In genomic region chr4:133452433-133452832, GRCm38 (mm10) we compare ENCODE assay signal across 27 mouse cellular contexts. TPM values are rescaled to one million over a fixed set of nuclear protein-coding genes. Genes with fewer than 3 reads are reported as not detected.
DNase-seq lines count a peak whose midpoint lies in the region; ATAC-seq and TF ChIP-seq lines count a peak whose summit lies in the region.
"Had no signal": no experiment of that assay in that cellular context is flagged by ENCODE, and none has a peak within 500 bp of the region (broad histone marks: within the 10 kb centered on the region; RNA-seq: fewer than 3 reads in every experiment).

No protein-coding gene starts in this region.

- H3K9ac ChIP-seq in neural tube, embryonic 15.5 days (replicated peaks), result no peak overlapping the region
- H3K9ac ChIP-seq: embryonic facial prominence, embryonic 13.5 days; forebrain, embryonic 12.5 days; forebrain, embryonic 15.5 days; heart, embryonic 13.5 days; hindbrain, embryonic 14.5 days had no signal

- ATAC-seq in neural tube, embryonic 15.5 days (ENCODE audit: low FRiP score), result no peak
- ATAC-seq: forebrain, embryonic 15.5 days; hindbrain, postnatal 0 days; Patski had no signal

- TF ChIP-seq CTCF in lung, adult 2 months (IDR thresholded peaks at IDR 0.05; ENCODE audit: insufficient read depth, low read length), result 0 out of 2 replicates have a peak, but pooled peaks have one; percentile 6

- no peak overlapping the region for H3K27ac ChIP-seq in neural tube, embryonic 15.5 days (replicated peaks)
- H3K27ac ChIP-seq: embryonic facial prominence, embryonic 10.5 days; embryonic facial prominence, embryonic 13.5 days; forebrain, embryonic 12.5 days; forebrain, embryonic 15.5 days; heart, embryonic 10.5 days; heart, embryonic 13.5 days; hindbrain, embryonic 14.5 days; hindbrain, postnatal 0 days had no signal

- no peak for TF ChIP-seq POLR2A in lung, adult 2 months (IDR thresholded peaks at IDR 0.05; ENCODE audit: borderline replicate concordance, extremely low read depth, low read depth, low read length)

- no peaks in the 10 kb centered on the region for H3K27me3 ChIP-seq in neural tube, embryonic 15.5 days (replicated peaks)
- H3K27me3 ChIP-seq: embryonic facial prominence, embryonic 13.5 days; forebrain, embryonic 15.5 days; Patski had no signal

- no peak overlapping the region for H3K4me3 ChIP-seq in lung, adult 2 months (replicated peaks; ENCODE audit: extremely low read depth, low read depth, low read length)
- no peak overlapping the region for H3K4me3 ChIP-seq in neural tube, embryonic 15.5 days (replicated peaks)
- H3K4me3 ChIP-seq: embryonic facial prominence, embryonic 10.5 days; embryonic facial prominence, embryonic 13.5 days; erythroblast, embryonic 14.5 days; forebrain, embryonic 12.5 days; forebrain, embryonic 15.5 days; heart, embryonic 10.5 days; heart, embryonic 13.5 days had no signal

- H3K36me3 ChIP-seq in neural tube, embryonic 15.5 days, result no peaks in the 10 kb centered on the region
- H3K36me3 ChIP-seq: embryonic facial prominence, embryonic 10.5 days; embryonic facial prominence, embryonic 13.5 days; forebrain, embryonic 12.5 days; forebrain, embryonic 15.5 days; G1E; heart, embryonic 10.5 days; heart, embryonic 13.5 days had no signal

- no peaks in the 10 kb centered on the region for H3K9me3 ChIP-seq in neural tube, embryonic 15.5 days (replicated peaks)
- H3K9me3 ChIP-seq: embryonic facial prominence, embryonic 10.5 days; embryonic facial prominence, embryonic 13.5 days; forebrain, embryonic 12.5 days; forebrain, embryonic 15.5 days; G1E; heart, embryonic 10.5 days; heart, embryonic 13.5 days had no signal

- DNase-seq in lung, adult 2 months, result no peak
- no peak for DNase-seq in lung, postnatal 14 days
- DNase-seq in lung, postnatal 10 days, result peak; percentile 40
- DNase-seq in lung, postnatal 4 days, result peak; percentile 37 to 61
- DNase-seq in spleen, adult 18-20 months, result no peak
- DNase-seq: adrenal gland, postnatal 14 days; B cell, adult 2 months; cerebellum, adult 11-12 months; cerebellum, adult 8-10 months; cerebellum, postnatal 36 days; embryo, embryonic 11 days; gastrocnemius, postnatal 25 days; heart, adult 18-20 months; heart, postnatal 14 days; heart, postnatal 4 days had no signal

- H3K4me1 ChIP-seq in lung, adult 2 months (ENCODE audit: control insufficient read depth, insufficient read depth, low read length), result no peaks in the 10 kb centered on the region; the same call in 1 of the 2 replicates
- no peaks in the 10 kb centered on the region for H3K4me1 ChIP-seq in neural tube, embryonic 15.5 days

- H3K4me2 ChIP-seq in neural tube, embryonic 15.5 days, result no peak overlapping the region
- H3K4me2 ChIP-seq: embryonic facial prominence, embryonic 13.5 days; forebrain, embryonic 12.5 days; forebrain, embryonic 15.5 days; heart, embryonic 13.5 days; hindbrain, embryonic 14.5 days had no signal

- WGBS in lung, adult 2 months, result 52% methylated on average over 7 of the region's 7 CpGs
- WGBS in neural tube, embryonic 15.5 days, result 73% methylated on average over 6 of the region's 7 CpGs

RNA-seq across cellular contexts. Expression of gene Tent5b, which starts 27.5 kb away (rescaled TPM):
- polyA plus RNA-seq in lung, adult 2 months (2012; rRNA removed), result 21.3 and 23.1 TPM in 2 replicates
- 0.26 and 0.57 TPM in 2 replicates for polyA plus RNA-seq in neural tube, embryonic 15.5 days (2015; fragmentation: Nextera tagmentation; extraction: Ambion mirVana)
- polyA plus RNA-seq: erythroblast, embryonic 14.5 days; G1E had no signal

RNA-seq across cellular contexts. Expression of gene Trnp1, which starts 45.9 kb away (rescaled TPM):
- polyA plus RNA-seq in lung, adult 2 months (2012; rRNA removed), result 3.4 and 4.5 TPM in 2 replicates
- 10.6 and 14.3 TPM in 2 replicates for polyA plus RNA-seq in neural tube, embryonic 15.5 days (2015; fragmentation: Nextera tagmentation; extraction: Ambion mirVana)
- polyA plus RNA-seq: erythroblast, embryonic 14.5 days; G1E had no signal

Comparison
In these comparisons a context has a peak if more than half of its experiments do, and no peak if none do; other contexts are left out.
1. DNase-seq: peak in lung, postnatal 10 days (single experiment) and lung, postnatal 4 days (2 of 2); none in lung, adult 2 months (single experiment), lung, postnatal 14 days (single experiment) and spleen, adult 18-20 months (0 of 2).
2. RNA of gene Tent5b, which starts 27.5 kb away (polyA plus RNA-seq): 21.3 to 23.1 TPM in lung, adult 2 months; 0.26 to 0.57 TPM in neural tube, embryonic 15.5 days; every median in the first group is over 10 times any median in the second.